Mouse (Mus musculus) leukemia stem cell, adult 10-12 weeks (primary cell): Measurements from ENCODE around the gene Gtpbp8. TPM values are rescaled to one million over a fixed set of nuclear protein-coding genes. Genes with fewer than 3 reads are reported as not detected.

Experiments used
- polyA plus RNA-seq: library from polyadenylated mRNA; stranded (reverse); fragments of >175 nt; gene quantifications from 2 replicates; pipeline ENCODE4 v1.2.3, GENCODE M21; 2012; ENCODE audit warnings: low replicate concordance

Gene Gtpbp8
- 48.2 and 65.1 TPM in 2 replicates for polyA plus RNA-seq

GRCm38 (mm10) chr16:44745866-44746562, at the start of gene Gtpbp8:
Gene Gtpbp8 (minus strand): TSS chr16:44746363.

GRCm38 (mm10) chr16:44765555-44766319, 19.6 kb upstream of the Gtpbp8 start, which contains the start of gene Cd200r1:
Gene Cd200r1 (plus strand): TSS chr16:44765736.

GRCm38 (mm10) chr16:44724083-44724787, 21.9 kb downstream of the Gtpbp8 start, which contains the start of gene Nepro:
Gene Nepro (plus strand): TSS chr16:44724301.

Other genes starting within 250 kb of the Gtpbp8 start
- gene Boc, start 187.5 kb downstream of the Gtpbp8 start, polyA plus RNA-seq, result 0.31 and 0.32 TPM in 2 replicates
- gene Nepro, start 22.1 kb downstream of the Gtpbp8 start, polyA plus RNA-seq, result 4.6 and 6.3 TPM in 2 replicates
- 0.80 and 1.1 TPM in 2 replicates for gene Cd200r1, start 19.4 kb upstream of the Gtpbp8 start, polyA plus RNA-seq
- not detected in 2 replicates for gene Cd200r4, start 65.4 kb upstream of the Gtpbp8 start, polyA plus RNA-seq
- gene Cd200r2, start 120.7 kb upstream of the Gtpbp8 start, polyA plus RNA-seq, result not detected in 2 replicates
- 0.27 TPM in 1 of 2 replicates, not detected in the other for gene Cd200r3, start 197.3 kb upstream of the Gtpbp8 start, polyA plus RNA-seq